Mouse (Mus musculus) heart, postnatal 14 days (tissue): ENCODE results near the gene Uqcrc1. TPM values are rescaled to one million over a fixed set of nuclear protein-coding genes. Genes with fewer than 3 reads are reported as not detected.
A peak's percentile ranks its signal among the peaks of the same experiment; 100 is the strongest.

Experiments
- DNase-seq, 2 experiments: peaks; one replicate each; pipeline ENCODE4 v3.0.0; 2021 to 2022
- intact Hi-C: fragments of 180-260 bp; cut with DNase I; formaldehyde crosslinking; loops from one replicate; pipeline ENCODE4 v1.15.1; 2025
- long read RNA-seq, 2 experiments: library from polyadenylated mRNA; stranded (forward); transcript quantifications; one replicate each; pipeline ENCODE4 v2.0.0; 2021
- total RNA-seq, 2 experiments: library from RNA; stranded (reverse); gene quantifications; 2 replicates each; pipeline ENCODE4 v1.2.3; 2021

Uqcrc1 gene
- 1,000 to 10,000 TPM; 2,254 to 2,272 TPM for total RNA-seq
- long read RNA-seq, experiment 1, transcript Uqcrc1-201 (13 exons, 1,653 nt) = major isoform, 7,543 of 7,756 reads
- long read RNA-seq, experiment 1, partial matches to known transcripts = 116 of 7,756 reads
- long read RNA-seq, experiment 1, other reads (novel, unspliced or antisense) = 97 of 7,756 reads
- long read RNA-seq, experiment 2, transcript Uqcrc1-201 (13 exons, 1,653 nt) = major isoform, 5,738 of 5,907 reads
- long read RNA-seq, experiment 2, partial matches to known transcripts = 87 of 5,907 reads
- long read RNA-seq, experiment 2, other reads (novel, unspliced or antisense) = 82 of 5,907 reads

DNA sequence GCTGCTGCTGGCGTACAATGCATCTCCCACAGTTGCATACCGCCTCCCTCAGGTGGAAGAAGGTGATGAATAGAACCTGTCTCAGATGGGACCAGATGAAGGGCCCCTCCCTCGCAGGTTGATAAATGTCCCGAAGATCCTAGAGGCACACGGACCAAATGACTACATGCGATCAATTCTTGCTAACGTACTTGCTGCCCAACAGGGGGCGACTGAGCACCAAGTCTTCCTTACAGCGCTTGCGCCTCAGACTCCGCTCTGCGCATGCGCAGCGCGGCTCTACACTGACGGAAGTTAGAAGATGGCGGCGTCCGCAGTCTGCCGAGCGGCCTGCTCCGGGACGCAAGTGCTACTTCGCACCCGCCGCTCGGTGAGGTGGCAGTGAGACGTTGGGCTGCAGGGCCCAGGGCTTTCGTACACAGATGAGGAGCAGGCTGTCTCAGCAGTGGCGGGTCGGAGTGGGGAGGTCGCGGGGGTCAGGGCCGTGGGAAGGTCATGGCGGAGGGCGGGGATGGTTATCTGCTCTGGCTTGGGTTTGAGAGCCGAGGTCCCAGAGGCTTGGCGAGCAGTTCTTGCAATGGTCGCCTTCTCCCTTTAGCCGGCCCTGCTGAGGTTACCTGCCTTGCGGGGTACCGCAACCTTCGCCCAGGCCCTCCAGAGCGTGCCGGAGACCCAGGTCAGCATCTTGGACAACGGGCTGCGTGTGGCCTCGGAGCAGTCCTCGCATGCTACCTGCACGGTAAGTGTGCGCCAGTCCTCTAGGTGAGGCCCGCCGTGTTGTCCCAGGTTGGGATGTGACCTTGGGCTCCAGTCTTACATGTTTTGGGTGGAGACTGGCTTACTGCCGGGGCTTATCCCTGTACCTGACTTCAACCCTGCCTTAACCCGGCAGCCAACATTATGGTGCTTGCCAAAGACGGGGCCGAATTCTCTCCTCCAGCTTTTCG lies at the start of gene Uqcrc1:
Gene Uqcrc1, plus strand, starts transcription at position 216 of the 947 bp plus-strand sequence.
- intact Hi-C loops = loop anchor here (5.0 kb wide), 1 partner anchor 56 kb away; the partner anchor contains the start of gene Pfkfb4
- DNase-seq = peak; percentile 97 to 98

DNA sequence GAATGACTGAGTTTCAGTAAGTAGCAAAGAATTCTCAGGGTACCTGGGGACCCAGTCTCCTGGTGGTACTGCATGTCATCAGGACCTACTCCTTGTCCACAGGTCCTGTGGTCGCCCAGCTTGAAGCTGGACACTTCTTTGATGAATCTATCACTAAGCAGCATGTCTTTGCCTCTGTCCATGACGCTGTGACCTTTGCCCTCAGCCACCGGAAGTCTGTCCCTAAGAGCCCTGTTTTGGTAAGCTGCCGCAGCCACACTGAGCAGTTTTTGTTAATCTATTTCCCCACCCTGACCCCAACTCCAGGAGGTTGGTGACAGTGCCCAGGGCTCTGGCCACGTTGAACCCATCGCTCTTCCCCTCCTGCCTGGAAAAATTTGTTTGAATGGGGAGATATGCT lies 24.1 kb upstream of the Uqcrc1 start:
- intact Hi-C loops = no loop called here

DNA sequence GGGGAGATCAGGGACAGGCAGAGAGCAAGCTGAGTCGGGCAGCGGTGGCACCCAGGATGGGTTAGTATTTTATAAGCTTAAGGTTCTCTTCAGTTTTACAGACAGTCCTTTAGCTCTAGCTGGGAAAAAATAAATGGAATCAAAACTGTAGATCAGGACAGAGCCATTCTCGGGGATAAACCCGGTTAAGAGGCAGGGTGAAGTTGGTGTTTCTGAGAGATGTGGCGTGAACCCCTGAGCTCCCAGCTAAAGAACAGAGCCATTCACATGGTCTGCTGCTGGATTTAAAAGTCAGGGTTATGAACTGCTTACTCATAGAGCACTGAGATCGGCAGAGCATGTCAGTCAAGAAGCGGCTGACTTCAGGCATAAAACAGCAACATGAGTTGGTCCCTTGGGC lies 23.3 kb upstream of the Uqcrc1 start:
- intact Hi-C loops = no loop called here
- DNase-seq = no peak

More for the DNA sequence above, 24.1 kb upstream of the Uqcrc1 start:
- DNase-seq = no peak

DNA sequence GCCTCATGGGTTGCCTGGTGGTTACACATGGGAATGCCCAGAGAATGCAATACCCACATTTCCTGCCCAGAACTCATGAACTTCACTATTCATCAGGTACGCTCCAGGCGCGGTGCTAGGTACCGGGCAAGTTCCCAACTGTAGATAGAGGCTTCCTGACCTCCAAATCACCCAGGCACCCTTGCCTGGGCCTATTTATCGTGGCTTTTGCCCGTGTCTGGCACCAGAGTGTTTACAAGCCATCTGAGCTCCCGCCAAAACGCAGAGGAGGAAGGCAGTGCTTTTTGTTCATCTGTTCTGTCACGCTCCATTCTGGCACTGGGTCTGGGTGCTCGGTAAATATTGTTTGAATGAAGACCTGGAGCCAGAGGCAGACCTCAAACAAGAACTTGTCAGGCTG lies 22.8 kb upstream of the Uqcrc1 start:
- no peak for DNase-seq
- intact Hi-C loops = no loop called here

DNA sequence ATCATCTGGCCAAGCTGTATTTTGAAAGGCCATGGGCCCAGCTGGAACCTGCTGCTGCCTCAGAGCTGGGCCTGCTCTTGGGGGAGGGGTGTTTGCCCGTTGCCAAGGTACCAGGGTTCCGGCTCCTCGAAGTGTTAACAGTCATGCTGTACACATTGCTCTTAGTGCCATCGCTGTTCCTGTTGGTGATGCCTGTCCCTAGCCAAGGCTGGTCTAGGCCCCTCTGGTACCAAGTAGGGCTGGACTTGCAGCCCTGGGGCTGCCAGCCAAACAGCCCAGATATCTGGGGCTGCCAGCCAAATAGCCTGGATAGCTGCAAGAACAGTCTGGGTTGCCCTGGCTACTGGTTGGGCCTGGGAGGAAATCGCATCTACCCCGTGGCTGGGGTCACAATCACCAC lies 21.9 kb upstream of the Uqcrc1 start, which contains the start of gene Tmem89:
Gene Tmem89, plus strand, starts transcription at position 129 of the 400 bp plus-strand sequence.
- intact Hi-C loops = no loop called here
- DNase-seq = peak; percentile 39 to 70

DNA sequence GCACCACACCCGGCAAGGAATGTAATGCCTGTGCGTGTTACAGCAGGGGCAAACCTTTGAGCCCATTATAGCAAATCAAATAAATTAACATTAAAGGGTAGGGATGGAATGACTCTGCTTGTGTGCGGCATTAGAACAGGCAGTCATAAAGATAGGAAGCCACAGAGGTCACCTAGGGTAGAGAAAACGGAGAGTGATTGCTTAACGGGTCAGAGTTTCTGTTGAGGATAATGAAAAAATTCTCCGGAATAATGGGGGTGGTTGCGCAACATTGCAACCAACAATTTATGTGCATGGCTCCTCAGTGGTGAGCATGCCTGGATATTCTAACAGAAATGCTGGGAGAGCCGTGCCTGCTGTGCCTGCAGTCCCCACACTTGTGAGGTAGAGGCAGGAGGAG lies 10.5 kb upstream of the Uqcrc1 start:
- intact Hi-C loops = no loop called here

DNA sequence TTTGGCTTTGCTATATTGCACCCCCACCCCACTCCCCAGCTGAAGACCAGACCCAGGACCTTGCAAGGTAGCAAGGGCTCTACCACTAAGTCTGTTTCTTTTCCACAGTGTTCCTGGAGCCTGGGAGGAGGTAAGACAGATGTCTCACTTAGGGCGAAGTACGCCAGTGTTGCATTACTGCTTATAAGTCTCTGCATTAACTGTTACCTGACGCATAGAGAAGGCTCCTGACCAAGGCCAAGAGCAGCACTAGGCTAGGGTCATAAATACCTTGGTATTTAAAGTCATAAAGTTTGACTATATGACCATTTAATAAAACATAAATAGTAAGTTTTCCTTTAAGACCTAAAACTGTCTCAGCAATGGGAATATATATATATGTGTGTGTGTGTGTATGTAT lies 8.0 kb upstream of the Uqcrc1 start:
- DNase-seq = no peak
- intact Hi-C loops = no loop called here

More for the DNA sequence above, 10.5 kb upstream of the Uqcrc1 start:
- DNase-seq = no peak

DNA sequence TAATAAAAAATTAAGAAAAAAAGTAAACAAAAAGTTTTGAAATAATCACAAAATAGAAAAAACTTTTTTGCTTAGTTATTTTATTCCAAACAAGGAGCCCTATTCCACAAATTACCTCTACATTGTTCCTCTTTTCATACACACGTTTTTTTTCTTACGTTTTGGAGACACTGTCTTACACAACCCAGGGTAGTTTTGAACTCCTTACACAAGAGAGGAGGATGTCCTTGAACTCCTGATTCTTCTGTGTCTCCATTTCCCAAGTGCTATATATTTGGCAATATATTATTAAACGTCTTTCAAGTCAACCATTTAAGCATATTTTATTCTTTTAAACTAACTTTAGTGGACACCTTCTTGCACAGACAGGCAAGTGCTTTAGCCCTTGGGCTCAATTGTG lies 442 bp upstream of the Uqcrc1 start:
- intact Hi-C loops = loop anchor here (5.0 kb wide), 1 partner anchor 56 kb away; the partner anchor contains the start of gene Pfkfb4
- no peak for DNase-seq

DNA sequence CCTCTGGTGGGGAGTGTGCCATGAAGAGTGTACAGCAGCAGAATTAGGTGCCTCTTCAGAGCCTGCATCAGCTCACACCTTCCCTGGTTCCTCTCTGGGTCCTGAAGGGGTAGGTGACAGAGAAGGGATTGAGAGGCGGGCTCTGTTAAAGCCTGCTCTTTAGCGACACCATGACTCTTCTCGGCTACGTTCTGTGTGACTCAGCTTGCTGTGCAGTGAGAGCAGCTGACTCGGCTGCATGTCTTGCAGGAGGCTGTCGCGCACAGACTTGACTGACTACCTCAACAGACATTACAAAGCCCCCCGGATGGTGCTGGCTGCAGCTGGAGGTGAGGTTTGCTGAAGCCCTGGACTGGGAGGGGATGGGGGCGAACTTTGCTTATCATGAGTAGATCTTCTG lies 8.7 kb downstream of the Uqcrc1 start:
- intact Hi-C loops = no loop called here
- no peak for DNase-seq

DNA sequence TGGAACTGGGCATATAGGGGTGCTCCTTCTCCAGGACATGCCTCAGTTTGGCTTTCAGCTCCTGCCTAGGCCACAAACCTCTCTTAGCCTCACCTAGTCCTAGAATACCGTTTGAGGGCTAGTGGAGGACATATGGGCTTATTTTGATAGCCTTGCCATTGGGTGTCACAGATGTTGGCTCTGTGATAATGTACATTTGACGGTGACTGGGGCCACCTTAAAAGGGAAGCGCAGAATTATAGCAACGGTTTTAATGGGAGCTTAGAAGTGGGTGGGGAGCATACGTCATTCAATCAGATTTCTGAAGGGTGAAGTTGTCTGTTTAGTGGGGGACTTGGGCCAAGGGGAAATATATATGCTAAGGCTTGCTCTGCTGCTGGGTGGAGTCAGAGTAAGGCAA lies 9.2 kb downstream of the Uqcrc1 start:
- intact Hi-C loops = no loop called here
- DNase-seq = no peak

DNA sequence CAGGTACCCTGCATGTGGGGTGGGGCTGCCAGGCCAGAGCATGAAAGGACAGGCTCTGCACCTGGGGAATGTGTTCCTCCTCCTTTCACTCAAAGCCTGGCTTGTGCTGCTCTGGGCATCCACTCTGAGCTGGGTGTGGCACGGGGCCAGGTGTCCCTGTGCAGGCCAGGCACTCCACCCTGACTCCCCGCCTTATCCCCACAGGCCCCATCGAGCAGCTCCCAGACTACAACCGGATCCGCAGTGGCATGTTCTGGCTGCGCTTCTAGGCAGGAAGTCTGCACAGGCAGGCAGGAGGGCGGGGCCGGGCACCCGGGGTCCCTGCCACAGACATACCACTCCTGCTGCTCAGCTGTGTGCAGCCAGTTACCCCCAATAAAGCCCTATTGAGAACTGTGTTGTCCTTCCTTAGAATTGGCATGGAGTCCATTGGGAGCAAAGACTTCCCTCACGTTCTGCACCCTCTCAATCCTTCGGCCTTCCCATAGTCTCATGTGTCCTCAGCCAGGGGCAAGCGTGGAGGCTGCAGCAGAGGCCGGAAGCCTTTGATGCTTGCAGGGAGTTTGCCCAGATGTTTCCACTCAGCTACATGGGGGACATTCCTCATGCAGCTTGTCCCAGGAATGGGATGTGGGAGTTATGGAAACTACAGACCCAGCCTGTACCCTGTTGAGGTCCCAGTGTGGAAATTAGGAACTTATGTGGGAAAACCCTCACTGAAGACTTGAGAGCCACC lies 13.0 kb downstream of the Uqcrc1 start:
- DNase-seq = peak; percentile 63 to 75
- intact Hi-C loops = no loop called here

DNA sequence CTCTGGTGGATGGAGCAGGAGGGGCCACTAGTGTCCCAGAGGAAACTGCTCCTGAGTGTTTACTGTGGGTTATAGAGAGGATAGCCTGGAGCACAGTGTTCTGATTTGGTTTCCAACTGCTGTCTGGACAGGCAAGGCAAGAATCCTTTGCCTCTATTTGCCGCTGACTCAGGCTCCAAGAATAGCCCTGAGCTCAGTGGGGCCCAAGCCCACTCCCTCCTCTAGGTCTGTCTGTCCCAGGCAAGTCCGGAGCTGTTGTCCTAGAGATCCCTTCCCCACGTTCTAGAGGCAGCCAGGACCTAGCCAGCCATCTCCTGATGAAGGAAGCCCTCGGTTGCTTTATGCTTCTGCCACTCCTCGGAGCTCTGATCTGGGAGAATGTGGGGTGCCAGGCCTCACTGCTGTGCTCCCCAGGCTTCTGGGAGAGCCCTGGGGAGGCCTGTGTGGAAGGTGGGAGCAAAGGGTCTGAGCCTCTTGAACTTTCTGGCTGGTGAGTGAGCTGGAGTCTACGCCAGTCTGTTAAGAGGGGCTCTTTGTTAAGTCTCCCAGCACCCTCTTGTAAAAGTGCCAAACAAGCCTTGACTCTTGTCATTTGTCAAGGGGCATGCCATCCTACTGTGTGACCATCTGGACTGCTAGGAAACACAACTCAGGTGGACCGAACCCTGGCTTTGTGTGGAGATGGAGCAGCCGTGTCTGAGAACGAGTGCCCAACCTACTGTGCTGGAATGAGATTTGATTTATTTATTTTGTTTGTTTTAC lies 13.7 kb downstream of the Uqcrc1 start:
- DNase-seq = no peak
- intact Hi-C loops = no loop called here

DNA sequence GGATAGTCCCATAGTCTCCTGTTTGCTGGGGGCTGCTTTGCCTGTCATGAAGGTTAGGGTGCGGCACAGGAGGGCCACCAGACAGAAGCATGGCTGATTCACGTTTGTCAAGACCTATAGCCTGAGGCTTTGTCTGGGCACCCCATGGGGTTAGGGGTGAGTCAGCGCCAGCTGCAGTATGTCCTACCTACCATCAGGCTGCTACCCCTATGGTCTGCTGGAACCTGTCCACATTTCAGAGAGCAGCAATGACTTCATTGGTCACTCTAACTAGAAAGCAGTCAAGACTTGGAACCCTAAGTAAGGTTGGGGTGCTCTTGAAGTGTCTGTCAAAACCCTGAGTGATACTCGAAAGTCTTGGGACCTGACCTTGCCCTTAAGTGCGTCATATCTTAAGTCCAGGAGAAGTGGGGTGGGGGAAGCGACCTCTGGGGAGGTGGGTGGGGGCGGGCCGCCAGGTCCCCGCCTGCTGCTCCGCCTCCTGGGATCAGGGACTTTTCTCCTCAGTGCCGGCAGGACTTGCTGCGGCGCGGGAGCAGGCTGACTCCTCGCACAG lies 16.7 kb downstream of the Uqcrc1 start, which contains the start of gene Col7a1:
Gene Col7a1, plus strand, starts transcription at position 506 of the 556 bp plus-strand sequence.
- no peak for DNase-seq
- intact Hi-C loops = no loop called here

DNA sequence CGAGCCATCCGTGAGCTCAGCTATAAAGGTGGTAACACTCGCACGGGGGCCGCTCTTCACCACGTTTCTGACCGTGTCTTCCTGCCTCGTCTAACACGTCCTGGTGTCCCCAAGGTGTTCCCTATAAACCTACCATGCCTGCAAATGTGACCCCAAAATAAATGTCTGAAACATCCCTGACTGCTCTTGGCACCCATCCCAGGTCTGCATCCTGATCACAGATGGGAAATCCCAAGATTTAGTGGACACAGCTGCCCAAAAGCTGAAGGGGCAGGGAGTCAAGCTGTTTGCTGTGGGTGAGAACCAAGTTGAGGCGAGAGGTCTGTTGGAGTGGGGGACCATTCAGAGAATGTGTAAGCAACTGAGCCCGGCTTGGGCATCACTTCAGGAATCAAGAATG lies 18.8 kb downstream of the Uqcrc1 start:
- no peak for DNase-seq
- intact Hi-C loops = no loop called here

DNA sequence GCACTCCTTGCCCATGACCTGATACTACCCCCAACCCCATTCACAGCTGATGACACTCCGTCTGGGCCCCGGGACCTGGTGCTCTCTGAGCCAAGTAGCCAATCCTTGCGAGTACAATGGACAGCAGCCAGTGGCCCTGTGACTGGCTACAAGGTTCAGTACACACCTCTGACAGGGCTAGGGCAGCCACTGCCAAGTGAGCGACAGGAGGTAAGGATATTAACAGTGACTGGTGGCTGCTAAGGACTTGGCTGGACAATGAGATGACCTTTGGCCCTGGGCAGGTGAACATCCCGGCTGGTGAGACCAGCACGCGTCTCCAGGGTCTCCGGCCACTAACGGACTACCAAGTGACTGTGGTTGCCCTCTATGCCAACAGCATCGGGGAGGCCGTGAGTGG lies 19.4 kb downstream of the Uqcrc1 start:
- DNase-seq = no peak
- intact Hi-C loops = no loop called here

DNA sequence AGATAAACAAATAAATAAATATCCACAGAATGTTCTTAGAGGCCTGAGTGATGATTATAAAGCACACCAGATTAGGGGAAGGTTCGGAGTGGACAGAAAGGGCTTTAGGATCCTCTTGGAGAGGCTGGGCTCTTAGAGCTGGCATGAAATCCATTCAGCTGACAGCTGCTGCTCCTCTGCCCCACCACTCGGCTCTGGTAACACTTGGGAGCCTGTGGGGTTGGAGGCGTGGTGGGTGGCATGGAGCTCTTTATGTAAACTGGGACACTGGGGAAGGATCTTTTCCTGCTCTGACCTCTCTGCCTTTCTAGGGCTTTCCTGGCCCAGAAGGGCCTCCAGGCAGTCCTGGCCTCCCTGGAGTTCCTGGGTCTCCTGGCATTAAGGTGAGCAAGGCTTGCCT lies 27.1 kb downstream of the Uqcrc1 start:
- DNase-seq = no peak
- intact Hi-C loops = no loop called here

DNA sequence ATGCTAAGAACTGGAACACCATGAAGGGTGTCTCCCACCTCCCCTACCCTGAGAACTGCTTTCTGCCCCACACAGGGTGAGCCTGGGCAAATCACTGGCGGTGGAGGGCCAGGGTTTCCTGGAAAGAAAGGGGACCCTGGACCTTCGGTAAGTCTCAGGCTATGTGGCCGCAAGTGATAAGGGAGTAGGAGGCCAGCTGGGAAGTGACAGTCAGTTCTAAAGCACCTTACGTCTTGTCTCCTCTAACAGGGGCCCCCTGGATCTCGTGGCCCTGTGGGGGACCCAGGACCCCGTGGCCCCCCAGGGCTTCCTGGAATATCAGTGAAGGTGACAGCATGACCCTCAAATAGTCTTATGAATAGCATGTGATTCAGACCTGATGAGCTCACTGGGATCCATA lies 27.9 kb downstream of the Uqcrc1 start:
- intact Hi-C loops = no loop called here

DNA sequence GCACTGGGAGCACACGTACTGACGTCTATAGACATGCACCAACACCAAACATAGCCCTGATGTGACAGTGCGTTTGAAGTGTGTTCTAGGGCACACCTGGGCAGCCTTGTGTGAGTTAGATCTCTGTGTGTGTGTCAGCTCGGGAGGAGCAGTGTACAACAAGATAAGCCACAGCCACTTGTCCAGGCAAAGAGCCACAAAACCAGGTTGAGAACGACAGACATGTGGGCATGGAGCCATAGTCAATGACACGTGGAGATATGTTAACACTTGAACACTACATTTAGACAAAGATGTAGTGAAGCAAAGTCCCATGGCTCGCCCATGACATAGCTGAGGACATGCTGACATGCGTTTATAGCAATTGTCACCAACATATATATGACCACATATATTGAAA lies 34.2 kb downstream of the Uqcrc1 start:
- DNase-seq = peak in 1 of 2 experiments; percentile 33
- intact Hi-C loops = no loop called here

More for the DNA sequence above, 27.9 kb downstream of the Uqcrc1 start:
- DNase-seq = no peak

DNA sequence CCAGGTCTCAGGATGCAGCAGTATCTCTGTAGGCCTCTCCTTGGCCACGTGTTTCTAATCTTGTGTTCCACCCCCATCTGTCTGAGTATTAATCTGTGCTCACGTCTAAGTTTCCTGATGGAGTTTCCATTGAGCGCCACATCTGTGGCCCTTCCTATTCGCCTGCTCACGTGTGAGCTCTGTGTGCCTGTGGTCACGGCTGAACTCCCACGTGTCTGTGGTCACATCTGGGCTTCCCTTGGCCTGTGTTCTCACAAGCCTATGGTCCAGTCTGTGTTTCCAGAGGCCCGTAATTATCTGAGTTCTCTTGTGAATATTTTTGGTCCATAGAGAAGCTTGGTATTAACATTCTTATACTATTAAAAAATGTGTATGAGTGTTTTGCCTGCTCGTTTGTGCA lies 40.0 kb downstream of the Uqcrc1 start:
- intact Hi-C loops = no loop called here
- DNase-seq = no peak

DNA sequence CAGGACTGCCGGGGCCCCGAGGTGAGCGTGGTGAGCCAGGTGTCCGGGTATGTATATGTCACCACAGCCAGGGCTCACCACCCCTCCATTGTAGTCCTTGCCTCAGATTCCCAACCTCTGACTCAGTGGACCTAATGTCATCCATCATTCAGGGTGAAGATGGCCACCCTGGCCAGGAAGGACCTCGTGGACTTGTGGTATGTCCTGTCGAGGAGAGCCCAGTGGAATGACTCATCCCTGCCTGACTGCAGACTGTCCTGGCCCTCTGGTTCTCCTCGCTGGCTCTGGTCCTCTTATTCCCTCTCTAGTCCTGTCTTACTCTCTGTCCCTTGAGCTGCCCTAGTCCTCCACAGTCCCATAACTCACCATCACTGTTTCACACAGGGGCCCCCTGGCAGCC lies 41.5 kb downstream of the Uqcrc1 start:
- no peak for DNase-seq
- intact Hi-C loops = no loop called here
